Mouse (Mus musculus): ENCODE measurements at regions not wholly inside any gene's neighbourhood (a gene's known extent, or its start where the extent isn't known, plus 50 kb on each side); places are given as distances from the start of the nearest gene placed in this dataset.

- no peak for TF ChIP-seq ZC3H11A (IDR thresholded peaks at IDR 0.05; ENCODE audit: borderline replicate concordance, low read depth, low read length)
- no peak for TF ChIP-seq HCFC1 (IDR thresholded peaks at IDR 0.05; ENCODE audit: borderline replicate concordance, insufficient read depth, low read length)
- TF ChIP-seq ZNF384 (IDR thresholded peaks at IDR 0.05; ENCODE audit: low read depth, low read length) = no peak
- TF ChIP-seq MAFK (IDR thresholded peaks at IDR 0.05; ENCODE audit: insufficient read depth, low read depth, low read length) = no peak
- TF ChIP-seq CHD2 (IDR thresholded peaks at IDR 0.05; ENCODE audit: low read depth, low read length) = no peak
- Histone ChIP-seq H3K36me3 (ENCODE audit: control insufficient read depth, insufficient read depth, low read length, poor library complexity, severe bottlenecking) (no peaks in the 10 kb centered on the region), H3K9ac (ENCODE audit: insufficient read depth, low read depth, low read length, poor library complexity, severe bottlenecking) (no peak overlapping the region), H3K27ac (ENCODE audit: insufficient read depth, low read depth, low read length, poor library complexity, severe bottlenecking) (no peak overlapping the region), H3K9me3 (ENCODE audit: control insufficient read depth, insufficient read depth, low read depth, low read length) (no peaks in the 10 kb centered on the region), H3K4me1 (ENCODE audit: control insufficient read depth in 2 of 2, insufficient read depth in 2 of 2, low read length in 2 of 2, poor library complexity in 1 of 2) (no peaks in the 10 kb centered on the region), H3K4me3 (ENCODE audit: insufficient read depth in 1 of 2, low read depth in 1 of 2, low read length in 2 of 2, poor library complexity in 1 of 2, severe bottlenecking in 1 of 2) (no peak overlapping the region)
- DNase-seq (ENCODE audit: low read depth, low spot score) = no peak
- in situ Hi-C loops (cut with MboI; ENCODE audit: low sequenced_read_pairs in 2 of 2, unreplicated experiment in 2 of 2) = no loop called here
Measured at GRCm38 (mm10) chr10:37071420-37071819, 67.3 kb downstream of the Marcks start.
